Mouse (Mus musculus) embryonic facial prominence, embryonic 12.5 days (tissue): ENCODE data around the gene Daam2. TPM values are rescaled to one million over a fixed set of nuclear protein-coding genes. Genes with fewer than 3 reads are reported as not detected.
A peak's percentile ranks its signal among the peaks of the same experiment; 100 is the strongest.

Experiments
- ATAC-seq: fragments of 200-750 bp; cut with Nextera tagmentation; 2 replicates; pipeline ENCODE4 v1.8.0; 2017; ENCODE audit not compliant: insufficient number of reproducible peaks, insufficient read depth, low FRiP score, low TSS enrichment
- H3K27ac ChIP-seq: fragments of 300-500 bp; sonication (generic); 2 replicates; pipeline ENCODE4 v1.5.1; 2016; ENCODE audit warnings: mild to moderate bottlenecking
- H3K27me3 ChIP-seq: fragments of 300-500 bp; sonication (generic); 2 replicates; pipeline ENCODE4 v1.6.1; 2016; ENCODE audit warnings: mild to moderate bottlenecking, moderate library complexity
- H3K36me3 ChIP-seq: fragments of 300-500 bp; sonication (generic); 2 replicates; pipeline ENCODE4 v1.6.1; 2016; ENCODE audit warnings: mild to moderate bottlenecking
- H3K4me1 ChIP-seq: fragments of 300-500 bp; sonication (generic); 2 replicates; pipeline ENCODE4 v1.6.1; 2016
- H3K4me2 ChIP-seq: fragments of 300-500 bp; sonication (generic); replicated peaks from 2 replicates; pipeline ENCODE4 v1.6.1; 2016; ENCODE audit warnings: mild to moderate bottlenecking, moderate library complexity
- H3K4me3 ChIP-seq: fragments of 300-500 bp; sonication (generic); 2 replicates; pipeline ENCODE4 v1.5.1; 2016; ENCODE audit warnings: mild to moderate bottlenecking
- H3K9ac ChIP-seq: fragments of 300-500 bp; sonication (generic); 2 replicates; pipeline ENCODE4 v1.6.1; 2016; ENCODE audit warnings: mild to moderate bottlenecking, moderate library complexity
- H3K9me3 ChIP-seq: fragments of 300-500 bp; sonication (generic); 2 replicates; pipeline ENCODE4 v1.6.1; 2016; ENCODE audit warnings: mild to moderate bottlenecking, moderate library complexity
- WGBS: fragments of 180-500 bp; shearing (Covaris S2); methylation state at CpG from one replicate; pipeline ENCODE4 v1.1.7; 2016; 5-methylcytosine and 5-hydroxymethylcytosine counted together
- polyA plus RNA-seq: library from polyadenylated mRNA; unstranded; fragments of >200 nt; fragmentation: Nextera tagmentation; extraction: Ambion mirVana; gene quantifications from 2 replicates; pipeline ENCODE4 v1.2.1, GENCODE M21; 2016

Daam2 gene
- polyA plus RNA-seq, 1 experiment from 2014 or later, result 12.4 TPM

- H3K4me3 ChIP-seq, result no peak overlapping the region
- H3K9me3 ChIP-seq, result no peaks in the 10 kb centered on the region
- no peaks in the 10 kb centered on the region for H3K4me1 ChIP-seq
- H3K9ac ChIP-seq, result no peak overlapping the region
- no peaks in the 10 kb centered on the region for H3K27me3 ChIP-seq
- H3K4me2 ChIP-seq, result no peak overlapping the region
- H3K36me3 ChIP-seq, result peaks cover 13% of the 10 kb centered on the region
- no peak overlapping the region for H3K27ac ChIP-seq
- 91% methylated on average over 5 of the region's 5 CpGs for WGBS
- ATAC-seq, result no peak
Observed at GRCm38 (mm10) chr17:49531661-49532060, 32.5 kb downstream of the Daam2 start.

DNA sequence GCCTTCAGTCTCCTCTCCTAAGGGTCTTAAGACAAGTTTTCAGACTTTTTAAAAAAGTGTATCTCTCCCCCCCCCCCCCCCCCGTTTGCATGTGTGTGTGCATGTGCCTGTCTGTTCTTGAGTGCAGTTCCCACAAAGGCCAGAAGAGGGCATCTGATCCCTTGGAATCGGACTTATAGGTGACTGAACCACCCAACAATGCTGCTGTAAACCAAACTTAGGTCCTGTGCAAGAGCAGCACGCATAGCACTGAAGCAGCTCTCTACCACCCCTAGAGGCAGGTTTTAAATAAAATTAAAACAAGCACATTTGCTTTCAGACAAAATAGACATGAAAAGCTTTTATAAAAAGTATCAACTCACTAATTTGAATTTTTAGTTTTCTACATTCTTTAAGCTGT, 33.9 kb downstream of the Daam2 start:
- H3K27me3 ChIP-seq, result no peaks in the 10 kb centered on the region
- no peak overlapping the region for H3K4me3 ChIP-seq
- no peak overlapping the region for H3K9ac ChIP-seq
- H3K36me3 ChIP-seq, result peaks cover 13% of the 10 kb centered on the region
- no peak overlapping the region for H3K27ac ChIP-seq
- 15% methylated on average over 3 of the region's 3 CpGs for WGBS
- H3K4me2 ChIP-seq, result no peak overlapping the region
- H3K9me3 ChIP-seq, result no peaks in the 10 kb centered on the region
- H3K4me1 ChIP-seq, result no peaks in the 10 kb centered on the region
- no peak for ATAC-seq

GRCm38 (mm10) chr17:49528503-49529205, 35.5 kb downstream of the Daam2 start:
- ATAC-seq, result no peak

DNA sequence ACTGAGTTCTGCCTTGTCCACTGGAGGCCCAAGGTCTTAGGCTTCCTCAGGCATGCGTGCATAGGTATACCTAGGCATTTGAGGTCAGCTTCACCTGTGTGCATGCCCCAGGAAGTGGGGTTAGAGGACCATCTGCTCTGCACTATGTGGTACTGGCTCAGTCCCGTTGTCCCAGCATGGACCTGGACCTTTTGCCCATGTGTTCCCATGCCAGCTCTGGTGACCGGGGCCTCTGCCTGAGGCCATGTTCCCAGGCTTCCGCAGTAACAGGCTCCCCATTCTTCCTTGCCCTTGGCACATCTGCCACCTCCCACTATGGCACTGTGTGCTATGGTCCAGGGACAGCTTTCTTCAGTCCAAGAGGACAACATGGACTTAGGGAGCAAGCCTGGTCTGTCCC, 36.1 kb downstream of the Daam2 start:
- 83% methylated on average over 4 of the region's 4 CpGs for WGBS
- Histone ChIP-seq H3K36me3 (0 out of 2 replicates have a peak, but pooled peaks cover 4% of the 10 kb centered on the region), H3K9ac (no peak overlapping the region), H3K4me1 (peaks cover 9% of the 10 kb centered on the region; the same call in 1 of the 2 replicates), H3K27me3 (no peaks in the 10 kb centered on the region), H3K27ac (no peak overlapping the region), H3K4me2 (no peak overlapping the region), H3K9me3 (no peaks in the 10 kb centered on the region), H3K4me3 (no peak overlapping the region)
- ATAC-seq, result no peak

More at GRCm38 (mm10) chr17:49528503-49529205, 35.5 kb downstream of the Daam2 start:
- Histone ChIP-seq H3K27ac (no peak overlapping the region), H3K27me3 (no peaks in the 10 kb centered on the region), H3K36me3 (peaks cover 9% of the 10 kb centered on the region), H3K4me3 (no peak overlapping the region), H3K4me1 (peaks cover 9% of the 10 kb centered on the region; the same call in 1 of the 2 replicates), H3K4me2 (no peak overlapping the region), H3K9ac (no peak overlapping the region), H3K9me3 (no peaks in the 10 kb centered on the region)
- 71% methylated on average over 7 of the region's 7 CpGs for WGBS

GRCm38 (mm10) chr17:49526566-49526965, 37.6 kb downstream of the Daam2 start:
- 90% methylated on average over 5 of the region's 5 CpGs for WGBS
- H3K4me1 ChIP-seq, result peaks cover 15% of the 10 kb centered on the region
- no peak overlapping the region for H3K9ac ChIP-seq
- H3K4me3 ChIP-seq, result no peak overlapping the region
- no peak for ATAC-seq
- H3K36me3 ChIP-seq, result 0 out of 2 replicates have a peak, but pooled peaks cover 2% of the 10 kb centered on the region
- H3K27ac ChIP-seq, result no peak overlapping the region
- no peak overlapping the region for H3K4me2 ChIP-seq
- H3K9me3 ChIP-seq, result no peaks in the 10 kb centered on the region
- H3K27me3 ChIP-seq, result no peaks in the 10 kb centered on the region

GRCm38 (mm10) chr17:49525911-49526310, 38.2 kb downstream of the Daam2 start:
- Histone ChIP-seq H3K4me2 (no peak overlapping the region), H3K4me3 (no peak overlapping the region), H3K4me1 (peaks cover 15% of the 10 kb centered on the region), H3K36me3 (no peaks in the 10 kb centered on the region), H3K9me3 (no peaks in the 10 kb centered on the region), H3K27me3 (no peaks in the 10 kb centered on the region), H3K9ac (no peak overlapping the region), H3K27ac (no peak overlapping the region)
- WGBS, result 85% methylated on average over 4 of the region's 4 CpGs
- no peak for ATAC-seq

- no peak overlapping the region for H3K27ac ChIP-seq
- H3K4me3 ChIP-seq, result no peak overlapping the region
- ATAC-seq, result no peak
- no peak overlapping the region for H3K9ac ChIP-seq
- no peaks in the 10 kb centered on the region for H3K27me3 ChIP-seq
- no peak overlapping the region for H3K4me2 ChIP-seq
- peaks cover 26% of the 10 kb centered on the region for H3K4me1 ChIP-seq
- 18% methylated on average over 2 of the region's 2 CpGs for WGBS
- no peaks in the 10 kb centered on the region for H3K36me3 ChIP-seq
- H3K9me3 ChIP-seq, result no peaks in the 10 kb centered on the region
Observed at GRCm38 (mm10) chr17:49524584-49524983, 39.6 kb downstream of the Daam2 start.

GRCm38 (mm10) chr17:49522435-49522834, 41.7 kb downstream of the Daam2 start:
- no peaks in the 10 kb centered on the region for H3K9me3 ChIP-seq
- no peaks in the 10 kb centered on the region for H3K27me3 ChIP-seq
- no peak for ATAC-seq
- H3K4me1 ChIP-seq, result peaks cover 29% of the 10 kb centered on the region
- H3K36me3 ChIP-seq, result no peaks in the 10 kb centered on the region
- no peak overlapping the region for H3K9ac ChIP-seq
- WGBS, result 54% methylated on average over 2 of the region's 2 CpGs
- no peak overlapping the region for H3K4me2 ChIP-seq
- no peak overlapping the region for H3K27ac ChIP-seq
- H3K4me3 ChIP-seq, result no peak overlapping the region

DNA sequence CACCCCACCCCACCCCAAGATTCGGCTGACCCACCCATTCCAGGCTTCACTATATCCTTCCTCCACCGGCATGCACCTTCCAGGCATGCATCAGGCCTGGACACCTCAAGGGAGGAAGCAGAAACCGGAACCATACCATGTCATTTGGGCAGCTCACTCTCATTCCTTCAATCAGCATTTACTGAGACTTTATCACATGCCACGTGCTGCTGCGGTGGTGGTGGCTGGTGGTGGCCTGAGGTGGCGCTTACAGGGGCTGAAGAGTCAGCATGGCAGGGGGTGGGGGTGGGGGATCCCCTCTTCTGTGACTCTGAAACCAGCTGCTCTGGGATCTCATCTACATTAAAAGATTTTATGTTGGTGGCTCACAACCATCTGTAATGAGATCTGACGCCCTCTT, 42.1 kb downstream of the Daam2 start:
- ATAC-seq, result no peak
- Histone ChIP-seq H3K9ac (no peak overlapping the region), H3K4me3 (no peak overlapping the region), H3K27me3 (no peaks in the 10 kb centered on the region), H3K4me1 (peaks cover 29% of the 10 kb centered on the region), H3K4me2 (no peak overlapping the region), H3K9me3 (no peaks in the 10 kb centered on the region), H3K36me3 (no peaks in the 10 kb centered on the region), H3K27ac (no peak overlapping the region)
- 53% methylated on average over 7 of the region's 7 CpGs for WGBS

- H3K9ac ChIP-seq, result no peak overlapping the region
- no peaks in the 10 kb centered on the region for H3K36me3 ChIP-seq
- WGBS, result 69% methylated on average over 6 of the region's 6 CpGs
- peaks cover 35% of the 10 kb centered on the region for H3K4me1 ChIP-seq
- H3K4me3 ChIP-seq, result no peak overlapping the region
- no peaks in the 10 kb centered on the region for H3K27me3 ChIP-seq
- H3K9me3 ChIP-seq, result no peaks in the 10 kb centered on the region
- no peak overlapping the region for H3K4me2 ChIP-seq
- ATAC-seq, result no peak
- H3K27ac ChIP-seq, result 0 out of 2 replicates have a peak overlapping the region, but pooled peaks have one; percentile 5
Observed at GRCm38 (mm10) chr17:49520674-49521073, 43.5 kb downstream of the Daam2 start.

DNA sequence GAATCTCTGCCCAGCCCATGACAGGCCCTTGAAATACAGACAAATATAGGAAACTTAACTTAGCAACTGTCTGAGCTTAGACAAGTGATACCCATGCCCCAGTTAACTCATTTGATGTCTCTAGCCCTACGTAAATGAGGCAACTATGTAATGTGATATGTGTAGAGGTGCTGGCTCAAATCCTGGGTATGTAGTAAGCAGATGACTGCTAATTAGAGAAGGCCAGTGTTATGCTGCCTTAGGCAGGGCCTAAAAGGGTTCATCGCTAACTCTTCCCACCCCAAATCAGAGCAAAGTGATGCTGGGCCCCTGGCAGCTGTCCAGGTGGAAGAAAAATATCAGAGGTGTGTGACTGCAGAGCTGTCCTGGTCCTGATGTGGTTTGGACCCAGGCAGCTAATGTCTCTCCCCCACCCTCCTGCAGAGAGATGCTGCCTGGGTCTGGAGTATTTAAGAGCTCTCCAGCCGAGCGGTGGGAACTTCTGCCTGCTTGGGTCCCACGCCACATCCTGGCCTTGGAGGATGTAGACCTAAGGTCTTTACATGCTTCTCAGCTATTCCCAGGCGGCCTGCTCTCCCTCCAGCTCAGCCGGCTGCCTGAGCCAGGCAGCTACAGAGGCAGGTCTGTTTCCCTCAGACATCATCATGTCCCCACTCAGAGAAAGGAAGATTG, 44.4 kb downstream of the Daam2 start:
- Histone ChIP-seq H3K9me3 (no peaks in the 10 kb centered on the region), H3K4me2 (no peak overlapping the region), H3K4me1 (peaks cover 40% of the 10 kb centered on the region), H3K36me3 (no peaks in the 10 kb centered on the region), H3K9ac (no peak overlapping the region), H3K4me3 (no peak overlapping the region), H3K27me3 (no peaks in the 10 kb centered on the region), H3K27ac (0 out of 2 replicates have a peak overlapping the region, but pooled peaks have one; percentile 5)
- 68% methylated on average over 7 of the region's 7 CpGs for WGBS
- no peak for ATAC-seq

DNA sequence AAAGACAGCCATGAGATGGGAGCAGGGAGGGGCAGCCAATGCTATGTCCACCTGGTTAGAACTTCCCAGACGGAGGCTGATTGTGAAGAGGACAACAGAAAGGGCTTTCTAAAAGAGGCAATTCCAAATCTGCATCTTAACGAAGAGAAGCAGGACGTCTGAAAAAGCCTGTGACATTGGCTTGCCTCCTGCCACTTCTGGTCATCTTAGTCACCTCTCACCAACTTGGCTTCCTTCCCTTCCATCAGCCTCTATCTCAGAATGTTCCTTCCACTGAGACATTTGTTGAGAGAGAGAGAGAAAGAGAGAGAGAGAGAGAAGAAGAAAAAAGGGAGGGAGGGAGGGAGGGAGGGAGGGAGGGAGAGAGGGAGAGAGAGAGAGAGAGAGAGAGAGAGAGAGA, 47.1 kb downstream of the Daam2 start:
- no peak overlapping the region for H3K4me2 ChIP-seq

More for the DNA sequence above, 47.1 kb downstream of the Daam2 start:
- Histone ChIP-seq H3K27me3 (no peaks in the 10 kb centered on the region), H3K9me3 (no peaks in the 10 kb centered on the region), H3K9ac (no peak overlapping the region), H3K36me3 (no peaks in the 10 kb centered on the region), H3K27ac (no peak overlapping the region), H3K4me3 (no peak overlapping the region), H3K4me1 (peaks cover 28% of the 10 kb centered on the region)
- no peak for ATAC-seq
- 64% methylated on average over 3 of the region's 3 CpGs for WGBS
